Mouse (Mus musculus): ENCODE results near the gene Poc1b.

- TF ChIP-seq FLI1 (IDR thresholded peaks at IDR 0.05; ENCODE audit: low read length) (no peak), GATA1 (IDR thresholded peaks at IDR 0.05; ENCODE audit: borderline replicate concordance, low read length) (no peak)
Observed at GRCm38 (mm10) chr10:99095114-99095513, 11.7 kb upstream of the Poc1b start.
